Mouse (Mus musculus) WW6 (cell line): ENCODE data around the gene Wdr20.
"Not testable (repeated sequence)": the region's sequence is repeated elsewhere in the genome, so short reads cannot be mapped to it uniquely, and the experiment has no call there.

Source experiments
- DNase-seq: peaks from one replicate; pipeline ENCODE4 v3.0.0-alpha.2; 2013; ENCODE audit warnings: low read depth, low spot score

Gene Wdr20

DNA sequence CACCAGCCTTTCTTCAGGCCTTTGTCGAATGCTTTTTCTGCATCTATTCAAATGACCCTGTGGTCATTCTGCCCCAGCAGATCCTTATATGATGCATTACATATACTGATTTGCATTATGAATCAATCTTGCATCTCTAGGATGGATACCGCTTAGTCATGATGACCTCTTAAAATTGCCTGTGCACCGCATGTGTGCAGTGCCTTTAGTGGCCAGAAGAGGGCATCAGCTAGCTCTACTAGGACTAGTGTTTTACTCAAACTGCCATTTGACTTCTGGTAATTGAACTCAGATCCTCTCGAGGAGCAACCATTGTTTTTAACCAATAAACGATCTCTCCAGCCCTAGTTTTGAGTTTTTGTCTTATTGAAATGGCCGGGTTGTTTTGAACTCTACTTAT, 24.0 kb upstream of the Wdr20 start:
- no peak for DNase-seq

DNA sequence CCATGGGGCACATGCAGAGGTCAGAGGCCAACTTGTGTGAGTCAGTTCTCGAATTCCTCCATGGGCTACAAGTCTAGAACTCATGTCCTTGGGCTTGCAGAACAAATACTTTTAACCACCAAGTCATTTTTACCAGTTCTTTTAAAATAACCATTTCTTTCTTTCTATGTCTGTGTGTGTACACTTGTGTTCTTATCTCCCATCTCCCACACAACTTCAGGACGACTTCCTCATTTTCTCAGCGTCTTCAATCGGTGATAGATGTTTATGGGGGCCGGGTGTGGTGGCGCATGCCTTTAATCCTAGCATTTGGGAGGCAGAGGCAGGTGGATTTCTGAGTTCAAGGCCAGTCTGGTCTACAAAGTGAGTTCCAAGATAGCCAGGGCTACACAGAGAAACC, 23.5 kb upstream of the Wdr20 start:
- no peak for DNase-seq

DNA sequence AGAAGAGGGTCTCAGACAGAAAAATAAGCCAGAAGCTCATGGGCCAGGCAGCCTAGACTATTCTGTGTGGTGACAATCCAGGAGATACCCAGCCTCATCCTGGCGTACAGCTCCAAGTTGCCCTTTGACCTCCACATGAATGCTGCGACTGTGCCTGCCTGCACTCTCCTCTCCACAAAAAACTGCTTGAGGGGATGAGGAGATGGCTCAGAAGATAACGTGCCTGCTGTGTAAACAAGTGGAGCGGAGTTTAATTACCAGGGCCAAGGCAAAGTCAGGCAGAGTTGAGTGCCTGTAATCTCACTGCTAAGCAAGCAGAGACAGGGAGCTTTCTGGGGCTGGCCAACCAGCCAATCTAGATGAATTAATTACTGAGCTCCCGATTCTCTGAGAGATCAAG, 21.7 kb upstream of the Wdr20 start:
- no peak for DNase-seq

DNA sequence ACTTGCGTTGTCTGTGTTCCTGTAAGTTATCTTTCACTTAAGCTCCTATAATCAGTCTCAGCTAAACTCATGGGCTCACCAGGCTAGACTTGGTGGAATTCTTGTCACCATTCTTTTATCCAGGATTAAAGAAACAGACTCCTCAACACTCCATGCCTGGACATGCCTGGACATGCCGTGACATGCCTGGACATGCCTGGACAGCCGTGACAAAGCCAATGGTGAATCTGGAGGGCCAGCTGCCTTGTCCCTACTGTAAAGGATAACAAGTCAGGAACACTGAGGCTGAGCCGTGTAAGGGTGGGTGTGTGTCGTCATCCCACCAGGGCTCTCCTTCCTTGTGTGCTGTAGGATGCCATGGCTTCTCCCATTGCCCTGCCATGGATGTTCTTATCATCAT, 12.7 kb upstream of the Wdr20 start:
- no peak for DNase-seq

DNA sequence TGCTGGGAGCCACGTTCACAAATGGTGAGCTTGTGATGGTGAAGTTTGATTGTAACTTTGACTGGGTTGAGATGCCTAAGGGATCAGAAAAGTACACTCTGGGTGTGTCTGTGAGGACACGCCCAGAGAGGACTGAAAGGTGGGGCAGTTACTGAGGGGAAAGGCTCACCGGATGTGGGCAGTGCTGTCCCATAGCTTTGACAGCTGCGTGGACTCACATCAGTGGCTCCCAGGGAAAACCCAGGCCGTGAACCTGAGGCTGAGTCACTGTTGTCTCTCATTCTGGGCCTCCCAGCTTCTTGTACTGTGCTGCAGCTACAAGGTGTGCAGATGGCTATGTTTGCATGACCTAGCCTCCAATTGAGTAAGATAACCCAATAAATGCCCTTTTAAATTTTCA, 12.3 kb upstream of the Wdr20 start:
- DNase-seq, result no peak

DNA sequence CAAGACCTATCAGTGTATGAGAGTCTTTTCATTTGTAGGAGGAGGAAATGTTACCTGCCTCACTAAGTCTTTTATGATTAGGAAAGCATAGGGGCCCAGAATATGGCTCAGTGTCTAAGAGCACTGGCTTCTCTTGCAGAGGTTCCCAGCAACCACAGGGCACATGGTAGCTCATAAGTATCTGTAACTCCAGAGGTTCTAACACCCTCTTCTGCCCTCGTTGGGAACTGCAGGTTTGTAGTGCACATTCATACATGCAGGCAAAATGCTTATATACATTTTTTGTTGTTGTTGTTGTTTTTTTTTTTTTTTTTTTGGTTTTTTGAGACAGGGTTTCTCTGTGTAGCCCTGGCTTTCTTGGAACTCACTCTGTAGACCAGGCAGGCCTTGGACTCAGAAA, 11.3 kb upstream of the Wdr20 start:
- no peak for DNase-seq

DNA sequence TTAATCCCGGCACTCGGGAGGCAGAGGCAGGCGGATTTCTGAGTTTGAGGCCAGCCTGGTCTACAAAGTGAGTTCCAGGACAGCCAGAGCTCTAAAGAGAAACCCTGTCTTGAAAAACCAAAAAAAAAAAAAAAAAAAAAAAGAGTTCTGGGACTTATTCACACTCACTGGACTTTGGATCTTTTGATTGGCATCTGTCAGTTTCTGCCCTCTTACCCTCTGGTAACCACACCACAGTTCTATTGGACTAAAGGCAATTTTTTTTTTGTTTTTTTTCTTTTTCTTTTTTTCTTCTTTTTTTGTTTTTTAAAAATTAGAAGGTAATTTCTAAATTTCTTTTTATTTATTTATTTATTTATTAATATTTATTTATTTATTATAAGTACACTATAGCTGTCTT, 4.5 kb upstream of the Wdr20 start:
- DNase-seq, result not testable (repeated sequence)

DNA sequence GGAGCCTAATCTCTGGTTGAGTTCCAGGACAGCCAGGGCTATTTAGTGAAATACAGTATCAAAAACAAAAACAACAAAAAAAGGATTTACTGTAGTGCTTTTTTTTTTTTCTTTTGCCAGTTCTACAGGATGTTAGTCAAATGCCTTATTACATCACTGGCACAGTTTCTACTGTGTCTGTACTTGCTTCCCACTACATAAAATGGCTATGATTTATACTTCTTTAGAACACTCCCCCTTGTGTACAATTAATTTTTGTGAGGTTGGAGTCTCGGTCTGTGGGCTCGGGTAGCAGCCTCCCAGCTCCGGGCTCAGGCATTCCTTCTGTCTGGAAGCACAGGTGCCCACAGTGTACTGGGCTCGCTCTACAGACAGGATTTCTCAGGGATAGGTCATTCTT, 1.1 kb upstream of the Wdr20 start:
- no peak for DNase-seq

DNA sequence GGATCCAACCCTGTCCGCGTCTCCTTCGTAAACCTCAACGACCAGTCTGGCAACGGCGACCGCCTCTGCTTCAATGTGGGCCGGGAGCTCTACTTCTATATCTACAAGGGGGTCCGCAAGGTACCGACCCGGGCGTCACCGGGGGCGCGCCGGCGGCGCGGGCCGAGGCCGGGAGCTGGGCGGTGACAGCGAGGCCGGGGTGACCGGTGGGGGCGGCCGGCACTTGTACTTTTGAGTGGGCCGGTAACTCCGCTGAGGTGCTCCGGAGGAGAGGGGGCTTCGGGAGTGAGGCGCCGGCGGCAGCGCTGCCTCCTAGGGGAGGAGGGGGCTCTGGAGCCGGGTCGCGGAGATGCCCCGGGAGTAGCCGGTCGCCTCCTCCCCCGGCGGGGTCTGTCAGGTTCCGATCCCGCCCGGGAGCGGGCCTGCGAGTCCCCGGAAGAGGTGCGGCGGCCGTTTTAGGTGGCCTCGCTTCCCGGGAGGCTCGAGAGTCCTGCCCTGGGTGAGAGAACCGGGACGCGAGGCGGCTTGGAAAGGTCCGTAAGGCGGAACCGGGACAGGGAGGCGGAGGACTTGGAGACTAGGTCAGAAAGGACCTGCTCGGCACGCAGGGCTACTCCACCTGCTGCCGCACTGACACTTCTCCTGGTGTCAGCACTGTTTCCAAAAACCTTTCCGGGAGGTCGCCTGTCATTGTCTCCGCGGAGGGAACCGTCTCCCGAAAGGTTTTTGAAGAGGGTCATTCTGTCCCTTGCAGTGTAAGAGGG, 596 bp downstream of the Wdr20 start:
- DNase-seq, result no peak

DNA sequence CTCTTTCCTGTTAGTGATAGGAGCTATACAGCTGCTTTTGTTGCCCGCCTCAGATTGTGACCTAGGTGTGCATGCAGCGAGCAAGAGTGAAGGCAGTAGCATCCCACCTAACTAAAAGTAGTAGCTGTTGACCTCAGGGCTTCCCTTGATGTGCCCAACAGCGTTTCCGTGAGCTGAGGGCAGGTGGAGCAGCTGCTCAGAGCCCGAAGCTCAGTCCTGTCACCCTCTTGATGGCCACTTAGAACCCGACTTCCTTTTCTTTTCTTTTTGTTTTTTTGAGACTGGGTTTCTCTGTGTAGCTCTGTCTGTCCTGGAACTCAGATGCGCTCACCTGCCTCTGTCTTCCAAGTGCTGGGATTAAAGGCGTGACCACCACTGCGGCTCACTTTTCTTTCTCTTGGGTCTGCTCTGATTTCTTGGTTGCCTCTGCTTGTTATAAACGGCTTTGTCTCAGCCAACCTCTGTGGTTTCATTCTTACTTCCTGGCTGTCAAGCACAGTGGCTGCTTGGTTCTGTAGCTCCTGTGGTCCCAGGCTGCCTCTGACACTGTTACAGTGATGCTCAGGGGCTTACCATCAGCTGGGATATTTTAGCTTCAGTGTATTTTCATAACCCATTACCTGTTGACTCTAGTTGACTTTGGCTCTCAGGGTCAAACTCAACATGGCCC, 13.2 kb downstream of the Wdr20 start:
- DNase-seq, result no peak

DNA sequence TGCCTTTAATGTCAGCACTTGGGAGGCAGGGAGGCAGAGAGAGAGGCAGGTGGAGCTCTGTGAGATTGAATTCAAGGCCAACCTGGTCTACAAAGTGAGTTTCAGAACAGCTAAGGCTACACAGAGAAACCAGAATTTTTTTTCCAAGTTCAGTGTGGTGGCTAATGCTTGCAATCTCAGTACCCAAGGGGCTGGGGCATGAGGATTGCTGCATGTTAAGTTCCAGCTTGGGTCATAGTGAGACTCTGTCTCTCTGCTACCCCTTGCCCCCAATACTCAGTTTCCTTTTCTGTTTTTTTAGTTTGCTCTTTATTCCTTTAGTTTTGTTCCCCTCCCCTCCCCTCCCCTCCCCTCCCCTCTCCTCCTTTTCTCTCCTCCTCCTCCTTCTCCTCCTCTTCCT, 15.0 kb downstream of the Wdr20 start:
- DNase-seq, result no peak

DNA sequence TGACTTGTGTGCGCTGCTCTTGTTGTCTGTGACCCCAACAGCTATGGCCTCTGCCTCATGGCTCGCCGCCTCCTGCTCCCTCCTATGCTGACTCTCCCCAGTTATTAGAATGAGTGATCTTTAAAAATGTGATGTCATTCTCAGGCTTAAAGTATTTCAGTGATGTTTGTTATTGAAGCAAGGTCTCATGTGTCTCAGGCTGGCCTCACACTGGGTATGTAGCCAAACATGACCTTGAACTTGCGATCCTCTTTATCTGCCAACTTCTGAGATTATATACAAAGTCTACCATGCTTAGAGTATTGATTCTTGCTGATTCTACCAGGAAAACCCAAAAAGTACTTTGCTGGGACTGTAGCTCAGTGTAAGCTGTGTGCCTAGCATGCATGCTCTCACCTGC, 16.2 kb downstream of the Wdr20 start:
- DNase-seq, result no peak

DNA sequence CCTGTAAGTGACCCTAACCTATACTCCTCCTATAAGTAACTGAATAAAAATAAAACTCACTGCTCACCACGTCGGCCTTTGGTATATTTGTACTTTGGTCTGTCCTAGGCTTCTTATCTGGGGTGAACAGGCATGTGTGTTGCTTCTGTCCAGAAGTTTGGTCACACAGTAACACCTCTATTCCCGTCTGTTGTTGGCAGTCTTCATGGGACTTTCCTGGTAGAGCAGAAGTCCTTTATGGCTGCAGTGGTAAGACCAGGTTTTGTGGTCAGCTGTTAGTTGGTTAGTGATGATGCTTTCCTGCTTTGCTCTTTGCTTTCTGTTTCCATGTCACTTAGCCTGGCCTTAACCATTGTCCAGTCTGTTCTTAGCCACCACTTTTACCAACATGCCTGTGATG, 19.4 kb downstream of the Wdr20 start:
- DNase-seq, result no peak

DNA sequence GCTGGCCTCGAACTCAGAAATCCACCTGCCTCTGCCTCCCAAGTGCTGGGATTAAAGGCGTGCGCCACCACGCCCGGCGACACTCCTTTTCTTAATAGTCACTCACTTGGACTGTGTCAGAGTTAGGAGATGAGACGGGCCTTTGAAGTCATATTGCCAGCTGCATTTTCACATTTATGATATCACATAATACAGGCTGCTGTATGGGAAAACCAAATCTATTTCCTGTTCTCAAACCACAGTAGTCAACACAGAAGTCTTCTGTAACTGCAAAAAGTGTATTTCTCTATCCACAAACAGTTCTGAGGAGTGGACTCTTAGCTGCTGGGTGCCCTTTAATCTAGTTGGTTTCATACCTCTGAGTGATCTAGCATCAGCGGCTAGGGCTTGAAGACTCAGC, 21.2 kb downstream of the Wdr20 start:
- DNase-seq, result no peak

DNA sequence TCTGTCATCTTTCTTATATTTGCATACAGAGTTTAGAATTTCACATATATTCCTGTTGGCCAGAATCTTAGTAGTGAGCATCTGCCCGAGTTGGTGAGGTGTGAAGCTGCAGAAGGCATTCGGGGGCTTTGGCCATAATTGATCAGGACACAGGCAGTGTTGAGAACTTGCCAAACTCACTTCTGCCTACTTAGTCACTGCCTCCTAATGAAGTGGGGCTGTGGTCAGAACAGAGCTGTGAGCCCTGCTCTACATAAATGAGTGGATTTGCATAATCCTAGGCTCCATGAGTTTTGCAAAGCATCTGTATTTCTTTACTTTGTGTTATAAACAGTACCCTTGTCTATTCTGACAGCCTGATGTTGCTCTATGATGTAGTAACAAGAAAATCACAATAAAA, 24.6 kb downstream of the Wdr20 start:
- DNase-seq, result no peak

DNA sequence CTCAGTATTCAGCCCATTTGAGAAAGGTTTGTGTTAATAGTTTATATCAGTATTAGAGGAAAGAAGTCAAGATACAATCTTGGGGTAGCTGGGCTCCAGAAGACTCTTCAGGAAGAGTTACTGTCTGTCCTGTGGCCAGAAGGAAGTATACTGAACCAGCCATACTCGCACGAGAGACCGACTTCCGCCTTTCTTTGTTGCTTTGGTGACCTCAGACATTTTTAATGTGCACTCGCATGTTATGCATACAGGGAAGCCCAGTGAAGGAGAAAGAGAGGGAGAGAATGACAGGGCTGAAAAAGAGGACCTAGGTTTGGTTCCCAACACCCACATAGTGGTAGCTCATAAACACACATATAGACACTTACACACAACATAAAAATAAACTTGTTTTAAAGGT, 26.8 kb downstream of the Wdr20 start:
- DNase-seq, result no peak

DNA sequence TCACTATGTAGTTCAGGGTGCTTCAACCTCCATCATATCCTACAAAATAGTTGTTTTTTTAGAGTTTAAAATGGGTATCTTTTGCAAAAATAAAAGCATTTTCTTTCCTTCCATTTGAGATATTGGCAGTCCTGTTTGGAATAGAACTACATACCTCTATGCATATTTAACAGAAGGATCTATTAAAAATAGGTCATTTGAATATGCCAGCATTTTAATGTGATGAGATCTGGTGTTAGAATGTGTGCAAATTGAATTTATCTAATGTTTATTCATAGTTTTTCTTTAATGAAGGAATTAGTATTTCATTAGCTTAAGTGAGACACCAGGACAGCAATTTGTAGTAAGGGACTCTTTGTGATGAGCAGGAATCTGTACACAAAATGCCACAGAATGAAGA, 30.8 kb downstream of the Wdr20 start:
- no peak for DNase-seq

DNA sequence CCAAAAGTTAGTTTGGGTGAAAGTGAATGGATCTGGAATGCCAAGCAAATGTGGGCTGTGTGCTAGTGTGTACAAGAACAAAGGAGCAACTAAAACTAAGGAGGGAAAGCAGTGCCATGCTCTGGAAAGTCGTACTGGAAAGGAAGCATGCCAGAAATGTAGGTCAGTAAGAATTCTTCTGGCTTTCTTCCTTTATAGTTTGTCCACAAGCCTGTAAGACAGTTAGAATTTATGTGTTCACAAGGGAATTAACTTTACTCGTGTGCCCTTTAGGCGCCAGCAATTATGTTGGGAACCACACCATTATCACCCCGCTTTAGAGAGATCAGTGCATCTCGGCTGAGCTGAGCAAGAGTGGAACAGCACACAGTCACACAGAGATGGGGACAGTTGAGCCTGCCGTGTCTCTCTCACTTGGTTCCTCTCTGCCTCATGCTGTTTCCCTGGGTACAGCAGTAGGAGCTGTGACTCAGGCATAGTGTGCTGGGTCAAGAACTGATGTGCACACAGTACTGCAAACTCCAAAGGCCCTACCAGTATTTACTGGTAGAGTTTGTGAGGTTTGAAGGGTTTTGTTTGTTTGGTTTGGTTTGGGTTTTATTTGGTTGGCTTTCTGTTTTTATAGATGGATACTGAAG, 32.0 kb downstream of the Wdr20 start:
- DNase-seq, result no peak

DNA sequence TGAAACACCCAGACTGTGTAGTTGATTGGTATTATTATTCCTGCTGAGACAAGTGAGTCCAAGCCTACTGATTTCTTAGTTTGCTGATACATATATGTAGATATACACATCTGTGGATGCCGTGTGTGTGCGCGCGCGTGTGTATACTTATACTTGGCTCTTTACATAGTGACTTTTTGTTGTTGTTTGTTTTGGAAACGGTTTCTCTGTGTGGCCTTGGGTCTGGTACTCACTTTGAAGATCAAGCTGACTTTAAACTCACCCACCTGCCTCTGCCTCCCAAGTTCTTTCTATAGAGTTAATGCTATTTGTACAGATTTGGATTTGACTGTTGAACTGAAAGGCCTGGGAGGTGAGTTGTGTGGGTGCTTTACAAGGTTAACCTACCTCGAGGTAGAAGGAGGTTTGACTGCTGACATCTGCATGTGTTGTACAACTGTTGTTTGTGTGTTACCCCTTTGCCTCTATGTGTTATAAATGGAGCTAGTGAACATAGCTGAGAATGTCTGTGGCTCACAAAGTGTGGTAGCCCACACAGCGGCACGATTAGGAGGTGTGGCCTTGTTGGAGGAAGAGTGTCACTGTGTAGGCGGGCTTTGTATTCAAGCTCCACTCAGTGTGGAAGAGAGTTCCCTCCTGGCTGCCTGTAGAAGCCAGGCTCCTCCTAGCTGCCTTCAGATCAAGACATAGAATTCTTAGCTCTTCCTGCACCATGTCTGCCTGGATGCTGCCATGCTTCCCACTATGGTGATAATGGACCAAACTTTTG, 32.9 kb downstream of the Wdr20 start:
- DNase-seq, result no peak

DNA sequence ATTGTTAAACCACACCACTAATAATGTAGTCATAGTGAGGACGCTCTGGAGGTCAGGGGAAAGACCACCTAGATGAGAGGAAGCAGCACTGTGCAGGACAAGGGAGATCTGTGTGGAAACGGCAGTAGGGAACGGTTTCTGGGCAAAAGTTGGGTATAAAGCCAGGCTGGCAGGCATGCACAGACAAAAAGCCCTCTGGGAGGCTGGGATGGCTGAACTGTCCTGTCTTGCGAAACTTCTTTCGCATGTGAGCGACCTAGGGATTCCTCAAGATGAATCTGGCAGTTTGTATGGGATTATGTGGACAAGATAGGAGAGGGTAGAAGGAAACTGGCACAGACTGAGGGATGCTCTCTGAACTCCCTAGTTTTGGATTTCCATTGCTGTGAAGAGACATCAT, 34.2 kb downstream of the Wdr20 start:
- no peak for DNase-seq

DNA sequence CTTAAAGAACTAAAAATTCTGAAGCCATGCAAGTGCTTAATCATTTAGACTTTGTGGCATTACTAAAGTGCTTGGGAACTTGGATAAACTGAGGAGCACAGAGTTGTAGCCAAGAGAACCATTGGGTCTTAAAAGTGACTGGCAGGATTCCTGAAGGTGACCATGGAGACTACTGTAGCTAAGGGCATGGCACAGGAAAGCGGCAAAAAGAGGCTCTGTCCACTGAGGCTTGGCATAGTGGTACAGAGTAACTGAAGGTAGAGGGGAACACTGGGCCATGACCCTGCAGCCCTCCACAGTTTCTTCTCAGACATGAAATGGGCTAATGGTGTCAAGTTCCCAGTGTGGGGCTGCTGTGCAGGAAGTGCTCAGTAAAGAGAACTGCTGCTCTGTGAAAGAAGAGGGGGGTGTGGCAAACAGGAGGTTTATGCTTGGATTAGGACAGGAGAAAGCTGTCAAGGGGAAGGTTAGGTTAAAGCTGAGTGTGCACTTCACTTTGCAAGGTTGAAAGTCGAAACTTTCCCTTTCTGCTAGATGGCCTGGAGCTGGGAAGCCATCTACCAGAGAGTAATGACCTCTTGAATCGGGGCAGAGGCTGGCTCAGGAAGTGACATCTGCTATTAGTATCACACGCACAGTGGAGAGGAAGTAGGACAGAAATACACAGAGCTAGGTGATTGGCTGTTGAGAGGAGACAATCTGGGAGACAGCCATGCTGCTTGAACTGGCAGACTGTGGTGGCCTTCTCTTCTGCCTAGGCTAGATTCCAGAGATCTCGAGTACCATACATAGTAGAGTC, 38.1 kb downstream of the Wdr20 start:
- no peak for DNase-seq

DNA sequence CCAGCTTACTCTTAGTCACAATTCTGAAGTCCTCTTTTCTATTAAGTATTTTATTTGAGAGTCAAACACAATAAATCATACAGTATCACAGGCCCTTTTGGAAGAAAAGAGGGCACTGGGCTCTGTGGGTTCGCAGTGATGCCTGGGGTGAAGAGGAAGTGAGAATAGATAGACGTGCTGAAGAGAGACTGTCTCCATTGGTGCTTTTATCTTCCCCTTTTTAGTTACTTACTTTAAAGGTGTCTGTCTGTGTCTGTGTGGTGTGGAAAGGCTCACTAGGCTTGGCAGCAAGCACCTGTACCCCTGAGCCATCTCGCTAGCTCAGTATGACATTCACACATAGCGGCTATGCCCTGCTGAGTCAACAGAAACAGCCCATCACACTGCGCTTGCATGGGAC, 40.1 kb downstream of the Wdr20 start:
- DNase-seq, result no peak
